Mouse (Mus musculus): ENCODE results near the gene Nme1. TPM values are rescaled to one million over a fixed set of nuclear protein-coding genes. Genes with fewer than 3 reads are reported as not detected.

Nme1 gene
- total and polyA plus RNA-seq, 3 experiments: 13.9 to 32.4 (median 19.7) TPM

- Histone ChIP-seq H3K4me1 (ENCODE audit: control insufficient read depth, insufficient read depth, low read length) (peaks cover 3% of the 10 kb centered on the region), H3K27ac (no peak overlapping the region), H3K36me3 (ENCODE audit: control insufficient read depth, insufficient read depth, low read length) (no peaks in the 10 kb centered on the region), H3K27me3 (ENCODE audit: control insufficient read depth, insufficient read depth, low read length) (no peaks in the 10 kb centered on the region), H3K79me2 (replicated peaks; ENCODE audit: control insufficient read depth, insufficient read depth, low read length) (0 out of 2 replicates have a peak, but pooled peaks cover 1% of the 10 kb centered on the region), H3K9ac (ENCODE audit: low read depth, low read length) (no peak overlapping the region), H3K4me3 (no peak overlapping the region)
- no peak for DNase-seq
- 89% methylated on average over 6 of the region's 6 CpGs for WGBS
- intact Hi-C loops (cut with DNase I): no loop called here
- TF ChIP-seq POLR2A (IDR thresholded peaks at IDR 0.05; ENCODE audit: insufficient read depth, low read depth, low read length): no peak
- no peak for TF ChIP-seq EP300 (IDR thresholded peaks at IDR 0.05; ENCODE audit: insufficient read depth, low read depth, low read length)
These were observed 6.8 kb downstream of the Nme1 start for GRCm38 (mm10) chr11:93961482-93961881.

- H3K4me3 ChIP-seq: no peak overlapping the region
- H3K79me2 ChIP-seq (replicated peaks; ENCODE audit: control insufficient read depth, insufficient read depth, low read length): no peaks in the 10 kb centered on the region
- WGBS: 81% methylated on average over 4 of the region's 4 CpGs
- no peaks in the 10 kb centered on the region for H3K27me3 ChIP-seq (ENCODE audit: control insufficient read depth, insufficient read depth, low read length)
- intact Hi-C loops (cut with DNase I): loop anchor here (5.0 kb wide), 2 partner anchors 40 to 70 kb away; partner anchors contain the start of genes Mbtd1, Spag9 and Utp18
- H3K9ac ChIP-seq (ENCODE audit: low read depth, low read length): no peak overlapping the region
- no peak for TF ChIP-seq POLR2A (IDR thresholded peaks at IDR 0.05; ENCODE audit: insufficient read depth, low read depth, low read length)
- no peak for TF ChIP-seq EP300 (IDR thresholded peaks at IDR 0.05; ENCODE audit: insufficient read depth, low read depth, low read length)
- no peak for TF ChIP-seq CTCF (IDR thresholded peaks at IDR 0.05)
- H3K27ac ChIP-seq: no peak overlapping the region
- DNase-seq: no peak
- 0 out of 2 replicates have a peak, but pooled peaks cover 2% of the 10 kb centered on the region for H3K36me3 ChIP-seq (ENCODE audit: control insufficient read depth, insufficient read depth, low read length)
- H3K4me1 ChIP-seq (ENCODE audit: control insufficient read depth, insufficient read depth, low read length): peaks cover 9% of the 10 kb centered on the region
These were observed 10.6 kb downstream of the Nme1 start for GRCm38 (mm10) chr11:93957746-93958145.

GRCm38 (mm10) chr11:93957031-93957555, 11.2 kb downstream of the Nme1 start:
- H3K9ac ChIP-seq (ENCODE audit: low read depth, low read length): no peak overlapping the region
- no peak overlapping the region for H3K4me3 ChIP-seq
- WGBS: 88% methylated on average over 2 of the region's 2 CpGs
- no peaks in the 10 kb centered on the region for H3K27me3 ChIP-seq (ENCODE audit: control insufficient read depth, insufficient read depth, low read length)
- H3K4me1 ChIP-seq (ENCODE audit: control insufficient read depth, insufficient read depth, low read length): peaks cover 10% of the 10 kb centered on the region
- H3K79me2 ChIP-seq (replicated peaks; ENCODE audit: control insufficient read depth, insufficient read depth, low read length): no peaks in the 10 kb centered on the region
- TF ChIP-seq POLR2A (IDR thresholded peaks at IDR 0.05; ENCODE audit: insufficient read depth, low read depth, low read length): no peak
- no peak for TF ChIP-seq CTCF (IDR thresholded peaks at IDR 0.05)
- TF ChIP-seq EP300 (IDR thresholded peaks at IDR 0.05; ENCODE audit: insufficient read depth, low read depth, low read length): no peak
- H3K27ac ChIP-seq: peak overlapping the region; percentile 81
- peaks cover 4% of the 10 kb centered on the region; the same call in 1 of the 2 replicates for H3K36me3 ChIP-seq (ENCODE audit: control insufficient read depth, insufficient read depth, low read length)
- DNase-seq: no peak
- intact Hi-C loops (cut with DNase I): loop anchor here (5.0 kb wide), 2 partner anchors 40 to 70 kb away; partner anchors contain the start of genes Mbtd1, Spag9 and Utp18

- Histone ChIP-seq H3K79me2 (replicated peaks; ENCODE audit: control insufficient read depth, insufficient read depth, low read length) (no peaks in the 10 kb centered on the region), H3K36me3 (ENCODE audit: control insufficient read depth, insufficient read depth, low read length) (peaks cover 4% of the 10 kb centered on the region; the same call in 1 of the 2 replicates), H3K4me1 (ENCODE audit: control insufficient read depth, insufficient read depth, low read length) (peaks cover 10% of the 10 kb centered on the region), H3K4me3 (peak within 1 kb of the TSS; percentile 72), H3K27me3 (ENCODE audit: control insufficient read depth, insufficient read depth, low read length) (no peaks in the 10 kb centered on the region), H3K9ac (ENCODE audit: low read depth, low read length) (peak within 1 kb of the TSS; percentile 81), H3K27ac (peak within 1 kb of the TSS; percentile 81)
- TF ChIP-seq POLR2A (IDR thresholded peaks at IDR 0.05; ENCODE audit: insufficient read depth, low read depth, low read length): no peak
- TF ChIP-seq EP300 (IDR thresholded peaks at IDR 0.05; ENCODE audit: insufficient read depth, low read depth, low read length): no peak
- TF ChIP-seq CTCF (IDR thresholded peaks at IDR 0.05): no peak
- intact Hi-C loops (cut with DNase I): loop anchor here (1.0 to 5.0 kb wide), 3 partner anchors 12 to 69 kb away; partner anchors contain the start of genes Gm20390, Mbtd1, Nme1 and Spag9
- DNase-seq: no peak
- 3% methylated on average over 6 of the region's 6 CpGs for WGBS
These were observed 12.2 kb downstream of the Nme1 start, which contains the start of gene Nme2 for GRCm38 (mm10) chr11:93956159-93956558. Gene Nme2 (minus strand): TSS chr11:93956259.

- Histone ChIP-seq H3K36me3 (ENCODE audit: control insufficient read depth, insufficient read depth, low read length) (peaks cover 9% of the 10 kb centered on the region; the same call in 1 of the 2 replicates), H3K27ac (peak overlapping the region; percentile 81), H3K27me3 (ENCODE audit: control insufficient read depth, insufficient read depth, low read length) (no peaks in the 10 kb centered on the region), H3K4me3 (peak overlapping the region; percentile 72), H3K9ac (ENCODE audit: low read depth, low read length) (peak overlapping the region; percentile 81), H3K79me2 (replicated peaks; ENCODE audit: control insufficient read depth, insufficient read depth, low read length) (no peaks in the 10 kb centered on the region), H3K4me1 (ENCODE audit: control insufficient read depth, insufficient read depth, low read length) (peaks cover 10% of the 10 kb centered on the region)
- peak; percentile 37 for TF ChIP-seq CTCF (IDR thresholded peaks at IDR 0.05)
- peak; percentile 77 for TF ChIP-seq POLR2A (IDR thresholded peaks at IDR 0.05; ENCODE audit: insufficient read depth, low read depth, low read length)
- 0 out of 2 replicates have a peak, but pooled peaks have one; percentile 80 for TF ChIP-seq EP300 (IDR thresholded peaks at IDR 0.05; ENCODE audit: insufficient read depth, low read depth, low read length)
- under 1% methylated on average over 66 of the region's 67 CpGs for WGBS
- intact Hi-C loops (cut with DNase I): loop anchor here (1.0 to 5.0 kb wide), 3 partner anchors 13 to 68 kb away; partner anchors contain the start of genes Gm20390, Mbtd1, Nme1 and Spag9
- peak; percentile 93 to 96 for DNase-seq
These were observed 12.8 kb downstream of the Nme1 start for GRCm38 (mm10) chr11:93955256-93956150.

All from heart, adult 2 months (tissue).